Mouse (Mus musculus): Measurements from ENCODE around the gene Gm45717. TPM values are rescaled to one million over a fixed set of nuclear protein-coding genes. Genes with fewer than 3 reads are reported as not detected.

The Gm45717 gene
- polyA plus RNA-seq (2014; fragmentation: Nextera tagmentation; extraction: Ambion mirVana): not detected in 2 replicates

DNA sequence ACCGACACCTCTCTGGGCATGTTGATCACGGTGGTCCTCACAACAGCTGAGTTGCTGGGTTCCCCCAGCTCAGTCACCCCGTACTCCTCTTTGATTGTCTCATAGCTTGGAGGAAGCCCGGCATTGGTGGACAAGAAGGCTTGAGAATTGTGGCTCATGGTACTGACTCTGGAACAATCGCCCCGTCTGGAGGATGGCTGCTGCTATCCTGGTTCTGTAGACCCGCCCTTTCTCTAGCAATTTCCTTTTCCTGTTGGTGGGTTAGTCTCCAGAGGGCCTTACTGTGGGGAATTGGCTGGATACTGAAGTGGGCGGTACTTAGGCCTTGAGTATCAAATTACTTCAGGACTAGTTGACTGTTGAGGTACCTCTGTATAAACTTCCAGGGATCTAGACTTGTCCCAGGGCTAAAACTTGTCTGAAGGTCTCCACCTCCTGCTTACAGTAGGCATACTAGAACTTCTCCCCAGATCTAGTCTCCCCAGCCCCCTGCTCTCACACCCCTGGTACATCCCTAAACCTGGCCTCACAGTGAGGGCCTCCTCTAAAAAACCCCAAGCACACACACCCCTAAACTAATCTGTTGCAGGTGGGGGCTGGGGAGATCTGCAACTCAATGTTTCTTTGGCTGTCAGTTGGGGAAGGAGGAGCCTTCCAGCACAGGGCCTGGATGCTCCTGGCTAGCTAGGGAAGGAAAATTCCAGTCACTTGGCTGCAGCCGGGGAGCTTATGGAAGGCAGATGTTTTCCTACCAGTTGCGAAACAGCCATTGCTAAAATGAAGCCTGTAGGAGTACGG, at the start of gene Gm45717, which contains the start of gene Ifitm2:
Gm45717 (minus strand) TSS at position 180 of the 798 bp plus-strand sequence.
Ifitm2 (minus strand) TSS at position 230 of the 798 bp plus-strand sequence.
- 11% methylated on average over 11 of the region's 11 CpGs for WGBS
- DNase-seq (ENCODE audit: low spot score) (peak; percentile 88), ATAC-seq (replicated peaks; ENCODE audit: insufficient number of reproducible peaks, low FRiP score, low TSS enrichment, low read depth) (peak; percentile 80)
- H3K27me3 ChIP-seq (ENCODE audit: control insufficient read depth, insufficient read depth, low read length): no peaks in the 10 kb centered on the region
- H3K4me2 ChIP-seq (ENCODE audit: low read depth, low read length): peak within 1 kb of the TSS; percentile 67
- H3K27ac ChIP-seq (replicated peaks; ENCODE audit: low read depth, low read length): peak within 1 kb of the TSS; percentile 89
- peak within 1 kb of the TSS; percentile 55 for H3K4me3 ChIP-seq (ENCODE audit: low read depth, low read length)
- peak within 1 kb of the TSS; percentile 69 for H3K9ac ChIP-seq (replicated peaks; ENCODE audit: low read length)
- H3K36me3 ChIP-seq (replicated peaks; ENCODE audit: control insufficient read depth, insufficient read depth, low read depth, low read length): no peaks in the 10 kb centered on the region
- H3K4me1 ChIP-seq (ENCODE audit: control insufficient read depth, insufficient read depth, low read length): peaks cover 8% of the 10 kb centered on the region
- H3K9me3 ChIP-seq (replicated peaks; ENCODE audit: control insufficient read depth, low read length): no peaks in the 10 kb centered on the region

DNA sequence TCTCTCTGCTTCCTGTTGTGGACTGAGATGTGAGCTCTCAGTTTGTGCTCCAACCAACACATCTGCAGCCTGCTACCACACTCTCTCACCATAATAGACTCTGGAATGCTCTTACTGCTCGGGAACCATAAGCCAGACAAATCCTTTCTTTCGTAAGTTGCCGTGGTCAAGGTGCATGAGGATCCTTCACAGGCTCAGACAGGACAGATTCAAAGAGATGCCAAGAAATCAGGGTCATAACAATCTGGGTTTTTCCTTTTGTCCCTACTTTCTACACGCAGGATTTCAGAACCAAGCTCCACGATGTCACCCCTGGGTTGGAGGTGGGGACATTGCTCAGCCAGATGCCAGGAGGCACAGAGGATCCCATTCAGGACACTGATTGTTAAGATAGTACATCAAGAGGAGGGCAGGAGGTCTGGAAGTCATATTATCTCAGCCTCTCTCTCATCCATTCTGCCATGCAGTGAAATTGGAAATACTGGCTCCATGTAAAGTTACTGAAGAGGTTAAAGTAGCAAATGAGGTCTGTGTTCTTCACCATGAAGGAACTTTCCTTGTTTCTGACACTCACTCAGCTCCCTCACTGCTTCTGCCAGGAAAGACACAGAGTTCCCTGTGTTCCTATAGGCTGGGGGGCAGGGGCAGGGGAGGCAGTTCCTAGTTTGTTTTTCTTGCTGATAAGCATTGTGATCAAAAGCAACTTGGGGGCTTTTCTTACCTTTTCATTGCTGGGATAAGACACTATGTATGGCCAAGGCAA, 47.7 kb upstream of the Gm45717 start:
- no peak overlapping the region for H3K27ac ChIP-seq (replicated peaks; ENCODE audit: low read depth, low read length)
- ATAC-seq (replicated peaks; ENCODE audit: insufficient number of reproducible peaks, low FRiP score, low TSS enrichment, low read depth) (no peak), DNase-seq (ENCODE audit: low spot score) (no peak)
- H3K4me1 ChIP-seq (ENCODE audit: control insufficient read depth, insufficient read depth, low read length): no peaks in the 10 kb centered on the region
- H3K4me3 ChIP-seq (ENCODE audit: low read depth, low read length): no peak overlapping the region
- H3K9ac ChIP-seq (replicated peaks; ENCODE audit: low read length): no peak overlapping the region
- no peaks in the 10 kb centered on the region for H3K36me3 ChIP-seq (replicated peaks; ENCODE audit: control insufficient read depth, insufficient read depth, low read depth, low read length)
- no peak overlapping the region for H3K4me2 ChIP-seq (ENCODE audit: low read depth, low read length)
- no peaks in the 10 kb centered on the region for H3K27me3 ChIP-seq (ENCODE audit: control insufficient read depth, insufficient read depth, low read length)
- no peaks in the 10 kb centered on the region for H3K9me3 ChIP-seq (replicated peaks; ENCODE audit: control insufficient read depth, low read length)
- 82% methylated on average over 5 of the region's 5 CpGs for WGBS

DNA sequence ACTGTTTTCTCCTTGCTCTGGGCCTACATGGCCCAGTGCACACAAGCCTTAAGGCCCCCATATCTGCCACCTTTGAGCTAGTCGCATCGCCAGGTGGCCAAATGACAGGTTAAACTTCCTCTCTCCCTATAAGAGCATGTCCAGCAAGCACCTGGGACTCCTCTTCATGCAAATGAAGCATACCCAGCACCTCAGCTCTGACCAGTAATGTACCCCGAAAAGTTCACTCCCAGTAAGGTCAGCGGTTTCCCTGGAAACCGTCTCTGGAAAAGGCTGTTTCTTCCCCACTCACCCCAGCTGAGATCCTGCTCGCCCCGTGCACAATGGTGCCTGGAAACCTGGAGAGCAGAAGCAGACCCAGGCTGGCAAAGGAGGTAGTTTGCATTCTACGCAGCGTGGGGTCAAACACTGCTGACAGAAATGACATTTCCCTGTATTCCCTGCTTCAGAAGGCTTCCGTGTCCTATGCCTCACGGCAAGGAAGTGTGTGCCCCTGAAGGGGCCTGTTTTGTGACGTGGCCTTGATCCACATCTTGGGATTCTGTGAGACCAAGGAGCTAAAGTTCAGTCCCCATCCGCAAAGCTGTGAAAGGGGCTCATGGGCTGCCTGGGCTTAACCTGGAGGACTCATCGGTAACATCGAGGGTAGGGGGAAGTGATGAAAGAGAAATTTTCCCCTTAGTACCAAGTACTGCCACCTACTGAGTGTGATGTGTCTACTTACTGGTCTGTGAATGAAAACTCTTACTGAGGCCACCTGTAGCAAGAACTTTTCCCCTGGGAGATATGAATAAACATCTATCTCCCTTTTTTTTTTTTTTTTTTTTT, 45.4 kb upstream of the Gm45717 start:
- ATAC-seq (replicated peaks; ENCODE audit: insufficient number of reproducible peaks, low FRiP score, low TSS enrichment, low read depth) (no peak), DNase-seq (ENCODE audit: low spot score) (no peak)
- H3K4me3 ChIP-seq (ENCODE audit: low read depth, low read length): no peak overlapping the region
- no peak overlapping the region for H3K9ac ChIP-seq (replicated peaks; ENCODE audit: low read length)
- no peaks in the 10 kb centered on the region for H3K27me3 ChIP-seq (ENCODE audit: control insufficient read depth, insufficient read depth, low read length)
- H3K4me2 ChIP-seq (ENCODE audit: low read depth, low read length): no peak overlapping the region
- H3K36me3 ChIP-seq (replicated peaks; ENCODE audit: control insufficient read depth, insufficient read depth, low read depth, low read length): no peaks in the 10 kb centered on the region
- no peak overlapping the region for H3K27ac ChIP-seq (replicated peaks; ENCODE audit: low read depth, low read length)
- no peaks in the 10 kb centered on the region for H3K4me1 ChIP-seq (ENCODE audit: control insufficient read depth, insufficient read depth, low read length)
- H3K9me3 ChIP-seq (replicated peaks; ENCODE audit: control insufficient read depth, low read length): no peaks in the 10 kb centered on the region
- 74% methylated on average over 15 of the region's 15 CpGs for WGBS

DNA sequence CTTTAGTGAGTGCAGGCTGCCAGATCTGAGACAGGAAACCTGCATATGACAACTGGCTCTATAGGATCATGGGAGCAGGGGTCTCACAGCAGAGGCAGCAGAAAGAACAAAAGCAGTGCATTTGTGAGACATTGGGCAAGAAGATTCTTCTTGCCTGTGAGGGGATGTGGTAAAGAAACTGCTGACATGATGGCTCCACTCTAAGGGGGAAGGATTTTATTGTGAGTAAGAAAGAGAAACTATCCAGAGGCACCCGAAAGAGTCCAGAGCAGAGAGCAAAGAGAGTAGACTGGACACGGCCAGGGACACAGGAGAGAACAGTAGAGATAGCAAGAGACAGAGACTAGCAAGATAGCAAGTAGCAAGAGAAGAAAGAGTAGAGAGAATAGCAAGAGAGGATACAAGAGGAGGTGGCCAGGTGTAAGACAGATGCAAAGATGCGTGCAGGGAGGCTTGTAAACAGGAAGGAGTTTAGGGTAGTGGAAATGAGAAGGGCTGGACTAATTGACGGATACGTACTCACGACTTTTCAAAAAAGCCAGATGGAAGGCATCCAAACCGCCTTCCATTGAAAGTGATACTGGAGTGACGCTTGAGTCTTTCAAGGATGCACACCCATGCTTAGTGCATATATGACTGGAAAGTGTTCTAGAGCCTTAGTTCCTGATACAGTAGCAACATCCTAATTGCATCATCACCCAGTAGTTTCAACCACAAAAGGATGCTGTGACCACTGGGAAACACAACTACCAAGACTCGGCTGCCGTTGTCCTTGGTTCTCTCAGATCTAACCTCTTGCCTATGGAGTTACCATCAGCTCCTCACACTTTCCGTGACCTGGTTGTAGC, 43.3 kb upstream of the Gm45717 start:
- H3K4me2 ChIP-seq (ENCODE audit: low read depth, low read length): no peak overlapping the region
- H3K36me3 ChIP-seq (replicated peaks; ENCODE audit: control insufficient read depth, insufficient read depth, low read depth, low read length): no peaks in the 10 kb centered on the region
- no peaks in the 10 kb centered on the region for H3K9me3 ChIP-seq (replicated peaks; ENCODE audit: control insufficient read depth, low read length)
- 90% methylated on average over 11 of the region's 11 CpGs for WGBS
- no peak overlapping the region for H3K27ac ChIP-seq (replicated peaks; ENCODE audit: low read depth, low read length)
- H3K27me3 ChIP-seq (ENCODE audit: control insufficient read depth, insufficient read depth, low read length): no peaks in the 10 kb centered on the region
- no peak overlapping the region for H3K4me3 ChIP-seq (ENCODE audit: low read depth, low read length)
- ATAC-seq (replicated peaks; ENCODE audit: insufficient number of reproducible peaks, low FRiP score, low TSS enrichment, low read depth): no peak
- H3K9ac ChIP-seq (replicated peaks; ENCODE audit: low read length): no peak overlapping the region
- H3K4me1 ChIP-seq (ENCODE audit: control insufficient read depth, insufficient read depth, low read length): no peaks in the 10 kb centered on the region
- DNase-seq (ENCODE audit: low spot score): no peak

DNA sequence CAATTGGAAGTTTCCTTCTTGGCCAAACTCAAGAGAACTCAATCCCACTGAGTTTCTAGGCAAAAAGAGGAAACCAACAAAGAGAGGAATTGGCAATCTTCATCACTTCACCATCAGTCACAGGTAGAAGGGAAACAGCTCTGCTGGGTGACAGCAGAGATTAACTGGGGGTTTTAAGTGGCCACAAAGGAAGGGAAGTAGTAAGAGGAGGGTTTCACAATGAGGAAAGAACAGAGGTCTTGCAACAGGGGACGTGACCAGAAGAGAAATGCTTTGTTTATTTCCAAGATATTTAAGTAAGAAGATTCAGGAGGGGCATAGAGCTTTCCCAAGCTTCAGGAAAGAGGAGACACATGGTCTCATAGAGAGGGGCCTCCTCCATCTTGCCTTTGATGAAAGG, 42.1 kb upstream of the Gm45717 start:
- DNase-seq (ENCODE audit: low spot score) (no peak), ATAC-seq (replicated peaks; ENCODE audit: insufficient number of reproducible peaks, low FRiP score, low TSS enrichment, low read depth) (no peak)
- 52% methylated on average over 1 of the region's 1 CpGs for WGBS
- Histone ChIP-seq H3K4me1 (ENCODE audit: control insufficient read depth, insufficient read depth, low read length) (no peaks in the 10 kb centered on the region), H3K4me3 (ENCODE audit: low read depth, low read length) (no peak overlapping the region), H3K9ac (replicated peaks; ENCODE audit: low read length) (no peak overlapping the region), H3K36me3 (replicated peaks; ENCODE audit: control insufficient read depth, insufficient read depth, low read depth, low read length) (no peaks in the 10 kb centered on the region), H3K27ac (replicated peaks; ENCODE audit: low read depth, low read length) (no peak overlapping the region), H3K9me3 (replicated peaks; ENCODE audit: control insufficient read depth, low read length) (no peaks in the 10 kb centered on the region), H3K27me3 (ENCODE audit: control insufficient read depth, insufficient read depth, low read length) (no peaks in the 10 kb centered on the region), H3K4me2 (ENCODE audit: low read depth, low read length) (no peak overlapping the region)

DNA sequence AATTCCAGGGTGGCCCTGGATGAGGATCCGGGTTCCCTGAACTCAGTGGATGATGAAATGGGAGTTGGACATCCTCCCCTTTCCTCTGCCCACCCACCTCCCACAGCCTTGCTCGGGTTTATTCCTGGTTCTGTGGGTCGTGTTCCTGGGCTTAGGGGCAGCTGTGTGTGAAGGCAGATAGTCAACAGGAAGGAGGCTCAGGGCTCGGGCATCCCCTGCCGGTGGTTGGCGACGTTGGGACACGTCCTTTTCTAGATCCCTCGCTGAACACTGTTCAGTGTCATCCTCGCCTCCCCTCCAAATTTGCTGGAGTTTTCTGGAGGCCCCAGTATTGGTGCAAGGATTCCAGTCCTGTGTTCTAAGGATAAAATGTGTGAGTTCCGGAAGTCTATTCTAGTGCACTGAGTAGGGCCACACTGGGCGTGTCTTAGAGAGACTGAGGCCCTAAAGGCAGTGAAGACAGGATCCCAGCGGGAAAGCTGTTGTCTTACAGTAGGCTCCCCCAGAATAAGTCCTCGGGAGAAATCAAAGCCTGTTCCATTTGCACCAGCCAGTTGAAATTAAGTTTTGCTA, 35.5 kb upstream of the Gm45717 start:
- no peak for DNase-seq (ENCODE audit: low spot score)
- WGBS: 89% methylated on average over 14 of the region's 14 CpGs
- no peaks in the 10 kb centered on the region for H3K36me3 ChIP-seq (replicated peaks; ENCODE audit: control insufficient read depth, insufficient read depth, low read depth, low read length)

DNA sequence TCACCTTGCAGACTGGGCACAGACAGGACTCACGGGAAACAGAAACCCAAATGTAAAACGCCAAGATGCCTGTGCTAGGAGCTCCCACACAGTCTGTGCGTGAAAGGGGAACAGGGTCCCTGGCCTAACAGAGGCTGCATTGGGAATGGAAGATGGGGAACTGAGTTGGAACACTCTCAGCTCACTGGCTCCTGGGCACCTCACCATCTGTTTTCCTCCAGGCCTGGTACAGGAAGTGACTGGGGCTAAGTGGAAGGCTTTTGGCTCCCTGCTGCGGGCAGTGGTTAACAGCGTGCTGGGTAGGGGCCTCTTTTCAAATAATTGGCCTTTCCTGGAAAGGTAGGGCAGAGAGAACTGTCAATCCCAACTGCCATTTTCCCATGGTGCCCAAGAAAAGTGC, 34.9 kb upstream of the Gm45717 start:
- H3K4me2 ChIP-seq (ENCODE audit: low read depth, low read length): no peak overlapping the region
- 64% methylated on average over 5 of the region's 5 CpGs for WGBS
- H3K9me3 ChIP-seq (replicated peaks; ENCODE audit: control insufficient read depth, low read length): no peaks in the 10 kb centered on the region
- H3K27me3 ChIP-seq (ENCODE audit: control insufficient read depth, insufficient read depth, low read length): no peaks in the 10 kb centered on the region
- H3K9ac ChIP-seq (replicated peaks; ENCODE audit: low read length): no peak overlapping the region
- DNase-seq (ENCODE audit: low spot score) (no peak), ATAC-seq (replicated peaks; ENCODE audit: insufficient number of reproducible peaks, low FRiP score, low TSS enrichment, low read depth) (no peak)
- H3K4me1 ChIP-seq (ENCODE audit: control insufficient read depth, insufficient read depth, low read length): no peaks in the 10 kb centered on the region
- no peak overlapping the region for H3K27ac ChIP-seq (replicated peaks; ENCODE audit: low read depth, low read length)
- H3K4me3 ChIP-seq (ENCODE audit: low read depth, low read length): no peak overlapping the region
- H3K36me3 ChIP-seq (replicated peaks; ENCODE audit: control insufficient read depth, insufficient read depth, low read depth, low read length): no peaks in the 10 kb centered on the region

More for the DNA sequence above, 35.5 kb upstream of the Gm45717 start:
- Histone ChIP-seq H3K9ac (replicated peaks; ENCODE audit: low read length) (no peak overlapping the region), H3K4me2 (ENCODE audit: low read depth, low read length) (no peak overlapping the region), H3K9me3 (replicated peaks; ENCODE audit: control insufficient read depth, low read length) (no peaks in the 10 kb centered on the region), H3K27me3 (ENCODE audit: control insufficient read depth, insufficient read depth, low read length) (no peaks in the 10 kb centered on the region), H3K4me3 (ENCODE audit: low read depth, low read length) (no peak overlapping the region), H3K27ac (replicated peaks; ENCODE audit: low read depth, low read length) (no peak overlapping the region), H3K4me1 (ENCODE audit: control insufficient read depth, insufficient read depth, low read length) (no peaks in the 10 kb centered on the region)
- ATAC-seq (replicated peaks; ENCODE audit: insufficient number of reproducible peaks, low FRiP score, low TSS enrichment, low read depth): no peak

Measured in embryonic facial prominence, embryonic 11.5 days (tissue).